Mouse (Mus musculus): ENCODE data around the gene Slfn5. TPM values are rescaled to one million over a fixed set of nuclear protein-coding genes. Genes with fewer than 3 reads are reported as not detected.
"Not testable (repeated sequence)": the region's sequence is repeated elsewhere in the genome, so short reads cannot be mapped to it uniquely, and the experiment has no call there.

The Slfn5 gene
- polyA plus RNA-seq, 1 experiment: 0.13 TPM

- no peaks in the 10 kb centered on the region for H3K36me3 ChIP-seq (ENCODE audit: control insufficient read depth, insufficient read depth)
- no peaks in the 10 kb centered on the region for H3K79me3 ChIP-seq (ENCODE audit: low read depth)
- H3K79me2 ChIP-seq (ENCODE audit: control insufficient read depth, insufficient read depth): no peaks in the 10 kb centered on the region
- H3K27me3 ChIP-seq (ENCODE audit: control insufficient read depth, insufficient read depth, insufficient read length): no peaks in the 10 kb centered on the region
- TF ChIP-seq CEBPB (IDR thresholded peaks at IDR 0.05; ENCODE audit: low read depth): no peak
- no peak for TF ChIP-seq MYOG (IDR thresholded peaks at IDR 0.05; ENCODE audit: control insufficient read depth, extremely low read depth, insufficient read length)
- no peak for TF ChIP-seq MYOD1 (IDR thresholded peaks at IDR 0.05; ENCODE audit: control insufficient read depth, insufficient read length, low read depth)
- no peak for TF ChIP-seq CTCF (IDR thresholded peaks at IDR 0.05; ENCODE audit: control insufficient read depth, insufficient read depth, insufficient read length)
- TF ChIP-seq FOSL1 (IDR thresholded peaks at IDR 0.05; ENCODE audit: insufficient read depth, low read length, poor library complexity, severe bottlenecking): no peak
- no peak for TF ChIP-seq USF1 (IDR thresholded peaks at IDR 0.05; ENCODE audit: low read depth)
- TF ChIP-seq MAX (IDR thresholded peaks at IDR 0.05): no peak
- H3K4me3 ChIP-seq (ENCODE audit: insufficient read depth, poor library complexity, severe bottlenecking): no peak overlapping the region
- no peak overlapping the region for H3ac ChIP-seq (ENCODE audit: control insufficient read depth, insufficient read length, low read depth)
Measured at GRCm38 (mm10) chr11:82962215-82962614, 11.1 kb downstream of the Slfn5 start.

GRCm38 (mm10) chr11:82970712-82971589, 19.8 kb downstream of the Slfn5 start:
- H3ac ChIP-seq (ENCODE audit: control insufficient read depth, insufficient read length, low read depth): no peak overlapping the region
- H3K4me3 ChIP-seq (ENCODE audit: insufficient read depth, poor library complexity, severe bottlenecking): no peak overlapping the region
- TF ChIP-seq CTCF (IDR thresholded peaks at IDR 0.05; ENCODE audit: control insufficient read depth, insufficient read depth, insufficient read length): no peak
- no peak for TF ChIP-seq CEBPB (IDR thresholded peaks at IDR 0.05; ENCODE audit: low read depth)
- TF ChIP-seq USF1 (IDR thresholded peaks at IDR 0.05; ENCODE audit: low read depth): no peak
- no peak for TF ChIP-seq MYOG (IDR thresholded peaks at IDR 0.05; ENCODE audit: control insufficient read depth, extremely low read depth, insufficient read length)
- TF ChIP-seq MAX (IDR thresholded peaks at IDR 0.05): no peak
- TF ChIP-seq FOSL1 (IDR thresholded peaks at IDR 0.05; ENCODE audit: insufficient read depth, low read length, poor library complexity, severe bottlenecking): no peak
- no peak for TF ChIP-seq MYOD1 (IDR thresholded peaks at IDR 0.05; ENCODE audit: control insufficient read depth, insufficient read length, low read depth)
- no peaks in the 10 kb centered on the region for H3K27me3 ChIP-seq (ENCODE audit: control insufficient read depth, insufficient read depth, insufficient read length)
- H3K36me3 ChIP-seq (ENCODE audit: control insufficient read depth, insufficient read depth): no peaks in the 10 kb centered on the region
- H3K79me3 ChIP-seq (ENCODE audit: low read depth): no peaks in the 10 kb centered on the region
- no peaks in the 10 kb centered on the region for H3K79me2 ChIP-seq (ENCODE audit: control insufficient read depth, insufficient read depth)

GRCm38 (mm10) chr11:82971590-82971974, 20.4 kb downstream of the Slfn5 start:
- TF ChIP-seq CTCF (IDR thresholded peaks at IDR 0.05; ENCODE audit: control insufficient read depth, insufficient read depth, insufficient read length) (no peak), MAX (IDR thresholded peaks at IDR 0.05) (no peak), CEBPB (IDR thresholded peaks at IDR 0.05; ENCODE audit: low read depth) (no peak), MYOG (IDR thresholded peaks at IDR 0.05; ENCODE audit: control insufficient read depth, extremely low read depth, insufficient read length) (no peak), USF1 (IDR thresholded peaks at IDR 0.05; ENCODE audit: low read depth) (no peak), FOSL1 (IDR thresholded peaks at IDR 0.05; ENCODE audit: insufficient read depth, low read length, poor library complexity, severe bottlenecking) (no peak), MYOD1 (IDR thresholded peaks at IDR 0.05; ENCODE audit: control insufficient read depth, insufficient read length, low read depth) (no peak)
- H3K79me2 ChIP-seq (ENCODE audit: control insufficient read depth, insufficient read depth): no peaks in the 10 kb centered on the region
- no peaks in the 10 kb centered on the region for H3K27me3 ChIP-seq (ENCODE audit: control insufficient read depth, insufficient read depth, insufficient read length)
- H3K36me3 ChIP-seq (ENCODE audit: control insufficient read depth, insufficient read depth): no peaks in the 10 kb centered on the region
- H3ac ChIP-seq (ENCODE audit: control insufficient read depth, insufficient read length, low read depth): no peak overlapping the region
- no peaks in the 10 kb centered on the region for H3K79me3 ChIP-seq (ENCODE audit: low read depth)
- no peak overlapping the region for H3K4me3 ChIP-seq (ENCODE audit: insufficient read depth, poor library complexity, severe bottlenecking)

- Histone ChIP-seq H3K79me3 (ENCODE audit: low read depth) (no peaks in the 10 kb centered on the region), H3K4me3 (ENCODE audit: insufficient read depth, poor library complexity, severe bottlenecking) (no peak overlapping the region), H3ac (ENCODE audit: control insufficient read depth, insufficient read length, low read depth) (no peak overlapping the region), H3K27me3 (ENCODE audit: control insufficient read depth, insufficient read depth, insufficient read length) (no peaks in the 10 kb centered on the region), H3K79me2 (ENCODE audit: control insufficient read depth, insufficient read depth) (no peaks in the 10 kb centered on the region), H3K36me3 (ENCODE audit: control insufficient read depth, insufficient read depth) (no peaks in the 10 kb centered on the region)
- TF ChIP-seq MYOD1 (IDR thresholded peaks at IDR 0.05; ENCODE audit: control insufficient read depth, insufficient read length, low read depth) (peak; percentile 66), FOSL1 (IDR thresholded peaks at IDR 0.05; ENCODE audit: insufficient read depth, low read length, poor library complexity, severe bottlenecking) (no peak)
Measured at GRCm38 (mm10) chr11:82973916-82974315, 22.8 kb downstream of the Slfn5 start.

GRCm38 (mm10) chr11:82982409-82982808, 31.3 kb downstream of the Slfn5 start:
- not testable (repeated sequence) for H3K79me2 ChIP-seq (ENCODE audit: control insufficient read depth, insufficient read depth); H3K79me3 ChIP-seq (ENCODE audit: low read depth); H3K36me3 ChIP-seq (ENCODE audit: control insufficient read depth, insufficient read depth); H3K27me3 ChIP-seq (ENCODE audit: control insufficient read depth, insufficient read depth, insufficient read length); H3ac ChIP-seq (ENCODE audit: control insufficient read depth, insufficient read length, low read depth); H3K4me3 ChIP-seq (ENCODE audit: insufficient read depth, poor library complexity, severe bottlenecking)

- Histone ChIP-seq H3K79me2 (ENCODE audit: control insufficient read depth, insufficient read depth) (no peaks in the 10 kb centered on the region), H3K27me3 (ENCODE audit: control insufficient read depth, insufficient read depth, insufficient read length) (no peaks in the 10 kb centered on the region), H3ac (ENCODE audit: control insufficient read depth, insufficient read length, low read depth) (no peak overlapping the region), H3K36me3 (ENCODE audit: control insufficient read depth, insufficient read depth) (no peaks in the 10 kb centered on the region), H3K79me3 (ENCODE audit: low read depth) (no peaks in the 10 kb centered on the region), H3K4me3 (ENCODE audit: insufficient read depth, poor library complexity, severe bottlenecking) (no peak overlapping the region)
- TF ChIP-seq CEBPB (IDR thresholded peaks at IDR 0.05; ENCODE audit: low read depth): no peak
- TF ChIP-seq CTCF (IDR thresholded peaks at IDR 0.05; ENCODE audit: control insufficient read depth, insufficient read depth, insufficient read length): no peak
- no peak for TF ChIP-seq MAX (IDR thresholded peaks at IDR 0.05)
- TF ChIP-seq FOSL1 (IDR thresholded peaks at IDR 0.05; ENCODE audit: insufficient read depth, low read length, poor library complexity, severe bottlenecking): no peak
Measured at GRCm38 (mm10) chr11:82983193-82983592, 32.0 kb downstream of the Slfn5 start.
